Mouse (Mus musculus): ENCODE measurements around the gene Cd151.
A peak's percentile ranks its signal among the peaks of the same experiment; 100 is the strongest.

- no peak for TF ChIP-seq POLR2A (IDR thresholded peaks at IDR 0.05; ENCODE audit: insufficient read depth, low read depth, low read length)
- TF ChIP-seq CTCF (IDR thresholded peaks at IDR 0.05; ENCODE audit: insufficient read depth, low read depth, low read length) = peak; percentile 81
Observed at GRCm38 (mm10) chr7:141480842-141481497, 13.8 kb downstream of the Cd151 start.

Measured in olfactory bulb, adult 2 months (tissue).